Mouse (Mus musculus): Measurements from ENCODE around the gene Rrp12. TPM values are rescaled to one million over a fixed set of nuclear protein-coding genes. Genes with fewer than 3 reads are reported as not detected.

The Rrp12 gene
- polyA plus RNA-seq (2021): 17.9 TPM

- in situ Hi-C loops (cut with MboI; ENCODE audit: low pct_unique_long_range_greater_than_20kb): no loop called here
- DNase-seq (ENCODE audit: low read depth, low spot score): peak; percentile 54
- CTCF ChIA-PET: interaction anchor here (0.9 kb wide), 1 partner anchor 85 kb away, joined by 3 read pairs; the partner anchor contains the start of gene Mms19
- TF ChIP-seq CTCF (IDR thresholded peaks at IDR 0.05): no peak
- POLR2A ChIA-PET: no interaction called here
- ATAC-seq: peak; percentile 73
- H3K27me3 ChIP-seq: no peaks in the 10 kb centered on the region
Observed at GRCm38 (mm10) chr19:41895460-41896318, at the start of gene Rrp12. TSS of gene Rrp12 (minus strand) at chr19:41896173.

- no peak for TF ChIP-seq CTCF (IDR thresholded peaks at IDR 0.05)
- POLR2A ChIA-PET: interaction anchor here (0.8 kb wide), 1 partner anchor 24 kb away, joined by 3 read pairs; no protein-coding TSS in a partner anchor
- no peak for ATAC-seq
- CTCF ChIA-PET: interaction anchor here (0.9 to 3.4 kb wide), 2 partner anchors 9 to 82 kb away, joined by 3 to 17 read pairs; no protein-coding TSS in a partner anchor
- H3K27me3 ChIP-seq: no peaks in the 10 kb centered on the region
- no peak for DNase-seq (ENCODE audit: low read depth, low spot score)
- in situ Hi-C loops (cut with MboI; ENCODE audit: low pct_unique_long_range_greater_than_20kb): no loop called here
Observed at GRCm38 (mm10) chr19:41943841-41944240, 47.9 kb upstream of the Rrp12 start.

- ChIA-PET CTCF (interaction anchor here (2.0 kb wide), 1 partner anchor 15 kb away, joined by 4 read pairs; no protein-coding TSS in a partner anchor), POLR2A (interaction anchor here (1.7 kb wide), 1 partner anchor 79 kb away, joined by 3 read pairs; no protein-coding TSS in a partner anchor)
- ATAC-seq (no peak), DNase-seq (ENCODE audit: low read depth, low spot score) (no peak)
- no peaks in the 10 kb centered on the region for H3K27me3 ChIP-seq
- no peak for TF ChIP-seq CTCF (IDR thresholded peaks at IDR 0.05)
- in situ Hi-C loops (cut with MboI; ENCODE audit: low pct_unique_long_range_greater_than_20kb): no loop called here
Observed at GRCm38 (mm10) chr19:41938539-41938938, 42.6 kb upstream of the Rrp12 start.

DNA sequence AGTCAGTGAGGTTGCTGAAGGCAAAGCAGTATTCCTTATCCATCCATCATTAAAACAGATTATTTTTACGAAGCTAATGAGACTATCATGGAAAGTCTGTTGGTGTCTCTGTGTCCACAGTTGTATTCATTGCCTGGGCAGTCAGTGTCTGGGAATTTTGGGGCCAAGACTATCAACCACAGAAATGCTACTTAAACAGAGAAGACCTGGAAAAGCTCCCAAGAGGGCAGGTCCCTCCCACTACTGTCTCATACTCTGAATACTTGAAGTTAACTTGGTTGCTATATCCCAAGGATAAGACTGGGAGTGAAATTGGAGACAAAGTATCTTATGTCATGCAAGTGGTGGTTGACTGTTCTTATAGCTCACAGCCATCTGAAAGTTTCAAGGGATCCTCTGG is 39.9 kb upstream of the Rrp12 start:
- TF ChIP-seq CTCF (IDR thresholded peaks at IDR 0.05): no peak
- ChIA-PET CTCF (no interaction called here), POLR2A (no interaction called here)
- ATAC-seq: no peak
- no peaks in the 10 kb centered on the region for H3K27me3 ChIP-seq
- in situ Hi-C loops (cut with MboI; ENCODE audit: low pct_unique_long_range_greater_than_20kb): no loop called here
- DNase-seq (ENCODE audit: low read depth, low spot score): peak; percentile 63

DNA sequence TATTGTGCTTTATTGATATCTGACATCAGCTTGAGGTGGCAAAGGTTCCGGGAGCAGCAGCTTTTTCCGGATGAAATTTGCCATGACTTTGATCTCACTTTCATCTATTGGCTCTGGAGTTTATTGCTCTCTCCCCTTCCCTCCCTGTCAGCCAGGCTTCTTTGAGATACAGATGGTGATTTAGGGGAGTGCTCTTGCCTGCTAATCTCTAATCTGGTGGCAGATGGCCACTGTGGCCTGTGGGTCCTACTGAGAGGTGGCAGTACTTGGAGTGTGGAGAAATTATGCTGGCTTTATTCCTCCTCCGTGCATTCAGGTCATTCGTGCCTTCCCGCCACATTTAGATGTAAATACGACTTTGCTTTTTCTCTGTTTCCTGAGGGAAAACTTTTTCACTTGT is 38.2 kb upstream of the Rrp12 start:
- POLR2A ChIA-PET: interaction anchor here (0.9 to 2.6 kb wide), 5 partner anchors 11 to 35 kb away, joined by 3 to 5 read pairs (median 4); no protein-coding TSS in a partner anchor
- ATAC-seq (no peak), DNase-seq (ENCODE audit: low read depth, low spot score) (no peak)
- no peaks in the 10 kb centered on the region for H3K27me3 ChIP-seq
- in situ Hi-C loops (cut with MboI; ENCODE audit: low pct_unique_long_range_greater_than_20kb): no loop called here
- no peak for TF ChIP-seq CTCF (IDR thresholded peaks at IDR 0.05)
- CTCF ChIA-PET: interaction anchor here (0.9 to 2.2 kb wide), 7 partner anchors 11 to 36 kb away, joined by 3 to 6 read pairs (median 3); no protein-coding TSS in a partner anchor

DNA sequence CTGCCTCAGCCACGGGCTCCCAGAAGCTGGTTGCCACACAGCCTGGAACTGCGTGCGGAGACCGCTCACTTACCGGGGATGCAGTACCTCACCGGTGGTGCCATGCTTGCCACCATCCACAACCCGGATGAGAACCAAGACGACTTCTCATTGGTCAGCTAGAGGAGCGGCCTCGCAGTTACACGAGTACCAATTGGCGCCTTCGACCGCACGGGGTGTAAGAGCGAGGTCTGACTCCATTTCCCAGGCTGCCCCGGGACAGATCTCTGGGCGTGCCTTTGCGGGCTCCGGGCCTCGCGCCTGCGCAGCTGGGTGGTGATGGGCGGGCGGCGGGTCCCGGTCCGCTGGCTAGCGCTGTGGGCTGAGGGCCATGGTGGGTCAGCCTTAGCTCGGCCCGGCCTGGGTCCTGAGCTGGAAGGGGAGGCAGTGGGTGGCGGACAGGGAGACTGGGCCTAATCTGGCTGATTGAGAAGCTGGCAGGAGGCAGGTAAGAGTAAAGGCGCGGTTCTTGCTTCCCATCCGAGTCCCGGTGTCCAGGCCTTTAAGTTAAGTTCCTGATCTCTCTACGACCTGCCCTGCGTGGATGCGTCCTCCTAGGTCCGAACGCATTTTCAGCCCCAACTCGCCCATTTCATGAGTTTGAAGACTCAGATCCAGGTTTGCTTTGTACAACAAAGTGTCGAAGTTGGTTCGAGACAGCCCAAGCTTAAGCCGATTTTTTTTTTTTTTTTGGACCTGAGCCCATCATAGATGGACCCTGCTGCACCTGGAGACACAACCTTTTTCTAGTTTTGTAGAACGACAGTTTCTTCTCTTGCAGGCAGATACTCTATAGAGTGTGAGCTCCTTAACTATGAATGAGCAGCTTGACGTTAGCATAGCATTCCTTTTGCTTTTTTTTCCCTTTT is 37.5 kb upstream of the Rrp12 start, which contains the start of the genes Exosc1 and Zdhhc16:
Exosc1 (minus strand) TSS at position 245 of the 908 bp plus-strand sequence.
Zdhhc16 (plus strand) TSS at position 302 of the 908 bp plus-strand sequence.
- no peak for TF ChIP-seq CTCF (IDR thresholded peaks at IDR 0.05)
- CTCF ChIA-PET: interaction anchor here (0.9 to 2.2 kb wide), 7 partner anchors 11 to 93 kb away, joined by 3 to 6 read pairs (median 3); no protein-coding TSS in a partner anchor
- H3K27me3 ChIP-seq: no peaks in the 10 kb centered on the region
- peak; percentile 90 for DNase-seq (ENCODE audit: low read depth, low spot score)
- in situ Hi-C loops (cut with MboI; ENCODE audit: low pct_unique_long_range_greater_than_20kb): no loop called here
- ATAC-seq: peak; percentile 95
- POLR2A ChIA-PET: interaction anchor here (0.9 to 2.6 kb wide), 5 partner anchors 10 to 34 kb away, joined by 3 to 5 read pairs (median 4); no protein-coding TSS in a partner anchor

DNA sequence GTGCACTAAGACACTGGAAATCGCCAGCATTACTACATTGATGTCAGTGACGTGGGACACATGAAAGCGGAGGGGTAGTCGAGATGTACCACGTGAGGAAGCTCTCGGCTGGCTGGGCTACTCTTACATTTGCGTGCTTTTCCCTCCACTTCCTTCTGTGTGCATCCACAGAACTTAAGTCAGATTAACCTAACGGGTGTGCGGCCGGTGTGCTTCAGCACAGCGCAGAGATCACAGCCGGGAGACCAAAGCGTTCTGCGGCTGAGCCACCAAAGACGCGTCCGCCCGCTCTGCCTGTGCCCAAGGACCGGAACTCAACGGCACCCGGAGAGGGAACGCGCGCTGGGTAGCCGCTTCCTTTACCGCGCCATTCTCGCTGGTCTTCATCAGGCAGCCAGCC is 36.7 kb upstream of the Rrp12 start:
- ATAC-seq: peak; percentile 11
- TF ChIP-seq CTCF (IDR thresholded peaks at IDR 0.05): no peak

GRCm38 (mm10) chr19:41920412-41921067 is 24.6 kb upstream of the Rrp12 start:
- ATAC-seq: no peak
- in situ Hi-C loops (cut with MboI; ENCODE audit: low pct_unique_long_range_greater_than_20kb): no loop called here
- TF ChIP-seq CTCF (IDR thresholded peaks at IDR 0.05): no peak

More for the DNA sequence above, 36.7 kb upstream of the Rrp12 start:
- H3K27me3 ChIP-seq: no peaks in the 10 kb centered on the region
- DNase-seq (ENCODE audit: low read depth, low spot score): no peak
- ChIA-PET CTCF (interaction anchor here (1.1 to 2.2 kb wide), 5 partner anchors 9 to 94 kb away, joined by 3 to 6 read pairs (median 4); no protein-coding TSS in a partner anchor), POLR2A (interaction anchor here (0.7 to 2.6 kb wide), 5 partner anchors 13 to 37 kb away, joined by 3 to 7 read pairs (median 5); partner anchors contain the start of gene Pgam1)
- in situ Hi-C loops (cut with MboI; ENCODE audit: low pct_unique_long_range_greater_than_20kb): no loop called here

GRCm38 (mm10) chr19:41919471-41919870 is 23.5 kb upstream of the Rrp12 start:
- no peak for DNase-seq (ENCODE audit: low read depth, low spot score)
- POLR2A ChIA-PET: interaction anchor here (0.6 to 1.3 kb wide), 3 partner anchors 8 to 24 kb away, joined by 3 to 6 read pairs (median 5); partner anchors contain the start of genes Exosc1 and Zdhhc16
- no peak for TF ChIP-seq CTCF (IDR thresholded peaks at IDR 0.05)
- CTCF ChIA-PET: interaction anchor here (1.3 kb wide), 1 partner anchor 14 kb away, joined by 4 read pairs; the partner anchor contains the start of genes Exosc1 and Zdhhc16
- ATAC-seq: no peak
- in situ Hi-C loops (cut with MboI; ENCODE audit: low pct_unique_long_range_greater_than_20kb): no loop called here
- no peaks in the 10 kb centered on the region for H3K27me3 ChIP-seq

More at GRCm38 (mm10) chr19:41920412-41921067, 24.6 kb upstream of the Rrp12 start:
- POLR2A ChIA-PET: interaction anchor here (0.9 to 1.3 kb wide), 3 partner anchors 11 to 70 kb away, joined by 3 to 5 read pairs (median 3); partner anchors contain the start of genes Exosc1 and Zdhhc16
- CTCF ChIA-PET: interaction anchor here (1.3 kb wide), 1 partner anchor 13 kb away, joined by 4 read pairs; the partner anchor contains the start of genes Exosc1 and Zdhhc16
- H3K27me3 ChIP-seq: no peaks in the 10 kb centered on the region
- no peak for DNase-seq (ENCODE audit: low read depth, low spot score)

Data from Patski (cell line).